Mouse (Mus musculus) ES-Bruce4 (cell line): ENCODE results near the gene Mob3a.

Experiments used
- CTCF ChIP-seq: IDR thresholded peaks from one replicate; pipeline ENCODE4 v1.8.1; 2011; ENCODE audit warnings: low read depth, low read length
- EP300 ChIP-seq: IDR thresholded peaks from 2 replicates; pipeline ENCODE4 v1.6.1; 2011; ENCODE audit warnings: low read depth, low read length; ENCODE audit not compliant: insufficient read depth

- TF ChIP-seq EP300, result no peak
- TF ChIP-seq CTCF, result peak; percentile 98
Measured at GRCm38 (mm10) chr10:80747410-80747809, 45.6 kb upstream of the Mob3a start.
